Mouse (Mus musculus): ENCODE measurements at regions not wholly inside any gene's neighbourhood (a gene's known extent, or its start where the extent isn't known, plus 50 kb on each side); places are given as distances from the start of the nearest gene placed in this dataset.

DNA sequence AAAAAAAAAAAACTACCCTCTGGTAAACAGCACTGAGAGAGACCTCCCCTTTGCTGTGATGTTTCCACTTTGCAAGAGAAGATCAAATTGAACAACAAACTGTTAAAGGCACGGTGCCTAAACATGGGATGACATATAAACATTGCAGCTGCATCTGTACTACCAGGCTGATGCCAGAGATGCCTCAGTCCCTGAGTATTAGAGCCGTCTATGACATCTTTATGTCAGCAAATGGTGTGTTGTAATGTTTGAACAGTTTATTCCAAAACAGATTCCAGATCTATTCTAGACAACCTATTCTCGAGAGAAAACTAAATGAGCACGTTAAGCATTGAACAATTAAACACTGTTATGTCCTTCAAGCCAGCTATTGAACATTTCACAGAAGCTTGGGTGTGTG is 381.8 kb upstream of the Npvf start:
- DNase-seq (ENCODE audit: extremely low spot score in 1 of 2, low spot score in 1 of 2), result no peak

DNA sequence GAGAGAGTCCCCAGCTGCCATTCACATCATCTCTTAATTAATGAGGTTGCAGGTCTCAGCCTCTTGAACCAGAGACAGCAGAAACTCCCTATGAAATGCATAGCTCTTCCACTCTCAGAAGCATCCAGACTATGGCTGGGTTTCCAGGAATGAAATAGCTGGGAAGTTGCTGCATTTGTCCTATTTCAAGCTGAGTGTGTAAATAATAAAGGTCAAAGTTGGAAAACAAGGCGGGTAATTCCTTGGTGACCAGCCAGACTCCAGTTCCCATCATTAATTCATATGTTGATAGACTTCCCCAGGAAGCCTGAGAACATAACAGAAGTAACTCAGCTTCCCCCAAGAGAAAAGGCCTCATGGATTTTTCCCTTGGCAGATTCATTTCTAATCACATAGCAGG is 382.3 kb upstream of the Npvf start:
- DNase-seq (ENCODE audit: extremely low spot score in 1 of 2, low spot score in 1 of 2), result no peak

DNA sequence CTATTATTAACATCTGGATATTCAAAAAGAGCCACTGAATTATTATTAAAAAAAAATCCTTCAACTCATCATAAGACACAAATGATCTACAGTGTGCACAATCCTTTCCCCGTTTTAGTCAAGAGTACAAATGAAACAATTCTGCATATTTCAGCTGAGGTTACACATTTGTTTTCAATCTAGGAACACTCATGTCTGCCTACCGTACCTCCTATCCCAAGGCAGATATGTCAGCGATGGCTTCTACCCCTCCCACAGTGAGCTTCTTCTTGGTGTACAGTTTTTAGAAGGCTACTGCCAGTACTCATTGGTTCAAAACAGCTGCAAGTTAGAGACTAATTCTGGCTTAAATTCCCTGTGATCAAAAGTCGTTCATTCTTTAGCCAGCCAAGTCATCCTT is 382.7 kb upstream of the Npvf start:
- DNase-seq (ENCODE audit: extremely low spot score in 1 of 2, low spot score in 1 of 2), result no peak

DNA sequence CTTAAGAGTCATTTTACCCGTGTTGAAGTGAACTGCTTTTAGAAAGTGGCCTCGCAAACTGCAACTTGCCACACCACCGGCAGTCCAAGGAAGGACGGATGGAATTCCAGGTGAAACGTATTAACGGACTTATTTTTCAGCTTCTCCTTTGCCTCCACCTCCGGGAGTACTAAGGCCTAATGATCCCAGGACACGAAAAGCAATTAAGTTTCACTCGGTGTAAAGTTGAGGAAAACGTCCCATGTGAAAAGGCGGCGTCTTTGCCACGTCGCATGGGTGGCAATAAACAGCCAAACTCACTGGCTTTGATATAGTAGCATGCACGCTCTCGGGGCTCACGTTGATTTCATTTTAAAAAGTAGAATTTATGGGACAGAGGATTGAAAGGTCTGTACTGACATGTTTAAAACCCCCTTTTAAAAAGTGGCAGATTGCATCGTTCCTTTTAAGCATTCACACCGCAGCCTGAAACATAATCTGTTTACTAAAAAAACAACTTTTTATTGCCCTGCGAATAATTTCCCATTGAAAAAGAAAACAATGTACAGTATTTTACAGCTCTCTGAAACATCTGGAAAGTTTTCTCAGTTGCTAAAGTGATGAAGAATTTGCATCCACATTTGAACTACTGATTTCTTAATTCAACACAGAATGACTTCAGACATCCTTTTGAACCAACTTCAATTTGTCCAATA is 385.4 kb upstream of the Npvf start:
- no peak for DNase-seq (ENCODE audit: extremely low spot score in 1 of 2, low spot score in 1 of 2)

DNA sequence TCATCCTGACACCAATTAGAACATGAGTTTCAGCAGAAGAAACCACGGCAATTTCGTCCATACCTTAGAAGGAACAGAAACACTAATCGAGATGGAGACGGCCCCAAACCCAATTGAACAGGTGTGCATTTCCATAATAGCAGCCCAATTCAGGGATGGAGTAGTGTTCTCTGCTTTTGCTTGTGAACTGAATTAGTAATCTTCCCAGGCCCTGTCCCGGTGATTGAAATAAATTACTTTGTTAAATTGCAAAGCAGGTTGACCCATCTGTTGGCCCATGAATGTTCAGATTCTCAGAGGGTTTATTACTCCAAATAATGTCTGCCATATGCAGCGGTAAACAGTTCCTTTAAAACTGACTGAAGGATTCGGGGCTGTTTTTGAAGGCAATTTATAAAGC is 388.5 kb upstream of the Nfe2l3 start:
- DNase-seq (ENCODE audit: extremely low spot score in 1 of 2, low spot score in 1 of 2), result no peak

DNA sequence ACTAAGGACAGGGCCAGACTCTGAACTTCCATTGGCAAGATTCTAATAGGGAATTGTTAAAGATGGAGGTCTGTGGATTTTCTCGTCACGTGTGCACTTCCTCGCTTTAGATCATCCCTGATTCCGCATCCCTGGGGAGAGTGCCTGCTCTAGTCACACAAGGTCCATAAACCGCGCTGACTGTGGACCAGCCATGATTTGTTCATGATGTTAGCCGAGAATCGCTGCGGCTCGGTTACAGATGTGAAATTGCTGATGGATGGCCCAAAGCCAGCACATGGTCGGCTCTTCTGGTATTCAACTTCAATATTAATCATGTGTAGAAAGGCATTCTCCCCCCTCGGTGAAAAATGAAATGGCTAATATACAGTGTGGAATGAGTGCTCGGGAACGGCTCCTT is 387.6 kb upstream of the Nfe2l3 start:
- no peak for DNase-seq (ENCODE audit: extremely low spot score in 1 of 2, low spot score in 1 of 2)

DNA sequence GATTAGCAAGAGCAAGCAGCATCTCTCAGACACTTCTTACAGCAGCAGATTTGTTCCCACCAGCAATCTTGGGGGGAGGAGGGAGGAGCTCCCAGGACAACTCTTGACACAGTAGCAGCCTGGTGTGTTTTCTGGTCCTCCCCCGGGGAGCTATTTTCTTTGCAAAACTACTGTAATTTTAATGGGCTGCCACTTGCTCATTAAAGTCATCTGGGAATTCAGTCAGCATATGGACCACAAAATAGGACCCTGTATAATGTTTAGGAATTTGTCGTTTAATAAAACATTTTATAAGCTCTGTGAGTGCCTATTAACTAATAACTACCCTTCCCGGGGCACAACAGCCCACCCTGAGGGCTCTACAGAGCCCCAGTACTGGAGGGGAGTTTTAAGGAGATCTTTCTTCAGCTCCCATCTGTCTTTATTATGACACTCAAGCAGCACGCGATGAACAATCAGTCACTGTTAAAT is 380.0 kb upstream of the Nfe2l3 start:
- DNase-seq (ENCODE audit: extremely low spot score in 1 of 2, low spot score in 1 of 2), result no peak

DNA sequence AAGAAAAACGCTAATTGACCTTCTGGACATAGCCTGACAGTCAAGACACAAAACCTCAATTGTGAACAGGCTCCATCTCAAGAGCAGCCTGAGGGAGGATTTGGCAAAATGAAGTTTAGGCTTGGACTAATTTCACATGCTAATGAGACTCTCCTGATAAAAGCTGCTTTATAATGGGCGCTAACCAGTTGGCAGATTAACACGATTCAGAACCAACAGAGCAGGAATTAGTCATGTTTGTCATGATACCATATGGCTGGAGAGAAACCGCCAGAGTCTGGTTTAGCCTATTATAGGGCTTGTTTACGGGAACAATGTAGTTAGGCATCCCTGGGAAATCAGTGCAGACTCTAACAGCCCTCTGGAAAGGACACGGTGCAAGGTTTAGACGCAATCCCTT is 375.2 kb upstream of the Nfe2l3 start:
- peak in 1 of 2 experiments; percentile 47 for DNase-seq (ENCODE audit: extremely low spot score in 1 of 2, low spot score in 1 of 2)

DNA sequence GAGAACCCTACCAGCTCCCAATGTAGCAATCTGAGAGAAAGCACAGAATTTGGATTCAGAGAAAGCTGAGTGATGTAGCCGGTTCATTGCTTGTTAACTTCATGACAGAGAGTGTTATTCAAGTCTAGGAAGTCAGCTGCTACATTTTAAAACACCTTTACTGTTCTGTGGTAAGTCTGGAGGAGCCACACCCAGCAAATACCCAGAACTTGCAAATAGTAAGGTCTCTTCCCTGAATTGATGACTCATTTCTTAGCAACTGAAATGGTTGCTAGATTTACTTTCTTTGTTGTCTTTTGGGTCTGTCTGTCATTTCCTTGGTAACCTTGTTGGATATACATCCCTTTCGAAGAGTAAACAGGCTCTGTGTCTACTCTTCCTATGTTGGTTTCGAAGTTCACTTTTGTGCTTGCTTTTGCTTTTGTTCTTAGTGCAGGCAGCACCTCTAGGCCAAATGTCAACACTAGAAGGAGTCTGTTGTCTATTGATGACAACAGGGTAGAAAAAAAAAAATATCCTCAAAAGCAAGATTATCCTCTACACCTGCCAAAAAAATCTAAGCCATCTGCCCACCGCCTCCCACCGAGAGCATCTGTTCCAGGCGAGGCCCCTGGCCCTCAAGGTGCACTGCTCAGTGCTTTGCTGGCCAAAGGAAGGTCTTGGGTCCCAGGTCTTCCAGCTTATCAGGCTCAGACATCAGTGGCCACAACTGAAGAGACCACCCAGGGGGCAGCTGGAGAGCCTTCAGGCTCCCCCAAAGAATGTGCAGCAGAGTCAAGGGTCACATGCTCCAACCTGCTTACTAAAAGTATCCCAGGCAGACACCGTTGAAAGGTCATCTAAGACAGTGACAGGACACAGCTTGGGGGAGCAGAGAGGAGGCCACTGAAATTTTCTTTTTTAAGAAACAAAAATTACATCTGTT is 372.3 kb upstream of the Nfe2l3 start:
- DNase-seq (ENCODE audit: extremely low spot score in 1 of 2, low spot score in 1 of 2), result no peak

DNA sequence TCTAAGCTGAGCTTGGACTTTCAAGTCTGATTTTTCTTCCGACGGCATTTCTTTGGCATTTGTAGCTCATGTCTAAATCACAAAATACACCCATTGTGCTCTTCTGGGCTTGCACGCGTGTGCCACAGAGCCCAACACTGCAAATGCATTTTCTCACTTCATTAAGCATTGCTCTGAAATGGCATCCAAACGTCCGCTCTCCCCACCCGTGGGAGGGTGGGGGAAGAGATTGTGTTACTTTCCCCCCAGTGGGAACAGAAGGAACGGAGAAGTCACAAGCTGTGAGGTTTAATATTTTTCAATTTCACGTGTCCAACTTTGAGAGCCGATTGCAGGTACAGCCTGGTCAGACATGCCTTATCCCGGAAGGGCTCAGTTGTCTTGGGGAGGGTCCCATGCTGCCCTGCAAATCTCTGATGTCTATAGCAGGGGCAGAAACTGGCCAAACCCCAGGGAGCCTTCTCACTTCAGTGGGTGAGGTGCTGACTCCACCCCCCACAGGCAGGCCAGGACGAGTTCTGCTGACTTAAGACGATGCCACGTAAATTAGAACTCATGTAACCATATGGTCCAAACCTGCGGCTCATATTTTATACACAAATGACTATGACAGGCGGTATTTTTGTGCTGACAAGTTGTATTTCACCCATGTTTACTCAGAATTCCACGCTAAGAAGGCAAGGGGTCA is 371.5 kb upstream of the Nfe2l3 start:
- no peak for DNase-seq (ENCODE audit: extremely low spot score in 1 of 2, low spot score in 1 of 2)

DNA sequence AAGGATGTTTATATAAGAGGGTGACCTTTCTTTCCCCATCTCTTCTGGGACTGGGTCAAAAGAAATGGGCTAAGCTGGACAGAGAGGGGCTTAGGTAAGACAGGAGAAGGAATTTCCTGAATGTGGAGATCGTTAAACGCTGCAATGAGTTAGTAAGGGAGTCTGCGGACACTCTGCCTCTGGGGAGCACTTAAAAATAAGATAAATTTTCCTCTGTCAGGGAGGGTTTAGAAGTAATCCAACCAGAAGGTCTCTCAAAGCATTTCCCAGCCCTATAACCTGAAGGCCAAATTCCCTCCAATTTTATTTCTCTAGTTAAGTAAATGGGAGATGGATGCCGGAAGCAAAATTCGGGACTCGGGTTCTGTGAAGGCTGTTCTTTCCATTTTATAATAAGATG is 367.3 kb upstream of the Nfe2l3 start:
- no peak for DNase-seq (ENCODE audit: extremely low spot score in 1 of 2, low spot score in 1 of 2)

DNA sequence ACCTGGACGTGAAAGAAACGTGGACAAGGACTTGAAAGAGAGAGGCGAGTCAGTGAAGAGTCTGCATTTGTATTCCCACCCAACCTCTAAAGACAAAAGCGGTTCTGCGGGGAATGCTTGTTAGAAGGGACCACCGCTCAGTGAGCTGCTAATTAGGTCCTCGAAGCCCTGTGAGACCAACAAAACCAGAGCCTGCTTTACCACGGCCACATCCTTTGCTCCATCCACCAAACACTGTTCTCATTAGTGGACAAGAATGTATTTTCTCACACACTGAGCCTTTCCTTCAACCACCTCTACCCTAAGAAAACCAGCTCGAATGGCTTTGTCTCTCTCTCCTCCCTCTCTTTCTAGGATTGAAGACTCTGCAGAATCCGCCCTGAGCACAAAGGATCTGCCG is 365.1 kb upstream of the Nfe2l3 start:
- DNase-seq (ENCODE audit: extremely low spot score in 1 of 2, low spot score in 1 of 2), result no peak

DNA sequence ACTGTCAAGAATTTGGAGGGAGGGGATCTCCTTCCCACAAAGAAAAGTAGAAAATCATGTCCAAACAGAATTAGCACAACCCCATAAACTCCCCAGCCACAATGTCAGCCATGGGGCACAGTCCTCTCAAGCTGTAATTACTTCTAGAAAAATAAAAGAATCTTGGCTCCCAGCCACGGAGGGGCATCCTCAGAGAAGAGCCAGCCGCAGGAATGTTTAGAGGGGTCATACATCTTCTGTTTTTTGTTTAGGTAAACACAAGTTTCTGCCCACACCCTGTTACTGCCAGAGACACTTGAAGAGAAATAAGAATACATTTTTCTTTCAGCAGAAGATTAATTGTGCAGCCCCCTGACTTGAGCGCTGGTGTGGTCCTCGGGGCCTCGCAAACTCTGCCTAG is 362.5 kb upstream of the Nfe2l3 start:
- no peak for DNase-seq (ENCODE audit: extremely low spot score in 1 of 2, low spot score in 1 of 2)

DNA sequence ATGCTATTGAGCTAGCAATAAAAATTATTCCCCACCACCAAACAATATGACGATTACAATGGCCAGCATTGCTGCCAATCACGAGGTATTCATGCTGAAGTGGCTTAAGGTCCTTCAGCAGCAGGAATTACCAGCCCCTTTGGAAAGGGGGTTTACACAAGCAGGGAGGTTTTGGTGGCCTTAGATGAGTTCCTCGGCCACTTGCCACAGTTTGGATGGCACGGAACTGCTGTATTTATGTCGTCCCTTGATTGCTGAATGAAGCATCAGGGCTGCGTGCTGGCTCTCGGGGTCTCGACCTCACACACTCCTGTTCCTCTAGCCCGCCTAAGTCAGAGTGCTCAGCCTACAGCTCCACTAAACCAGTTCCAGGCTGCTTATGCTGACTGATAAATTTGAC is 361.2 kb upstream of the Nfe2l3 start:
- DNase-seq (ENCODE audit: extremely low spot score in 1 of 2, low spot score in 1 of 2), result no peak

DNA sequence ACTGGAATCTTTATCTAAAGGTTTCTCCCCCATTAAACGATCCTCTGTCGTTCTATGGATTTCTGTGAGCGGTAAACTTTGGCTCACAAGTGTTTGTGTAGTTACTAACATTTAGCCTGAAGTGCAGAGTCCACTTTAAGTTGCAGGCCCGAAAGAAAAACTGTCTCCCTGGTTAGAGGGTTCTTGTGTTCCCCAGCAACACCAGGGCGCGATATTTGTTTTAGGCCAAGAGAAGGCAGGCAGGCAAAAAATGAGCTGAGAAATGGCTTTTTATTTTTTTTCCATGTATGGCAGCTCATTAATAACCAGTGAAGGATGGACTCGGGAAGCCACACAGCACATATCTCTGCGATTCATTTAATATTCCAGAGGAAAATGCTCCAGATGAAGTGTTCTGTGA is 357.4 kb upstream of the Nfe2l3 start:
- no peak for DNase-seq (ENCODE audit: extremely low spot score in 1 of 2, low spot score in 1 of 2)

DNA sequence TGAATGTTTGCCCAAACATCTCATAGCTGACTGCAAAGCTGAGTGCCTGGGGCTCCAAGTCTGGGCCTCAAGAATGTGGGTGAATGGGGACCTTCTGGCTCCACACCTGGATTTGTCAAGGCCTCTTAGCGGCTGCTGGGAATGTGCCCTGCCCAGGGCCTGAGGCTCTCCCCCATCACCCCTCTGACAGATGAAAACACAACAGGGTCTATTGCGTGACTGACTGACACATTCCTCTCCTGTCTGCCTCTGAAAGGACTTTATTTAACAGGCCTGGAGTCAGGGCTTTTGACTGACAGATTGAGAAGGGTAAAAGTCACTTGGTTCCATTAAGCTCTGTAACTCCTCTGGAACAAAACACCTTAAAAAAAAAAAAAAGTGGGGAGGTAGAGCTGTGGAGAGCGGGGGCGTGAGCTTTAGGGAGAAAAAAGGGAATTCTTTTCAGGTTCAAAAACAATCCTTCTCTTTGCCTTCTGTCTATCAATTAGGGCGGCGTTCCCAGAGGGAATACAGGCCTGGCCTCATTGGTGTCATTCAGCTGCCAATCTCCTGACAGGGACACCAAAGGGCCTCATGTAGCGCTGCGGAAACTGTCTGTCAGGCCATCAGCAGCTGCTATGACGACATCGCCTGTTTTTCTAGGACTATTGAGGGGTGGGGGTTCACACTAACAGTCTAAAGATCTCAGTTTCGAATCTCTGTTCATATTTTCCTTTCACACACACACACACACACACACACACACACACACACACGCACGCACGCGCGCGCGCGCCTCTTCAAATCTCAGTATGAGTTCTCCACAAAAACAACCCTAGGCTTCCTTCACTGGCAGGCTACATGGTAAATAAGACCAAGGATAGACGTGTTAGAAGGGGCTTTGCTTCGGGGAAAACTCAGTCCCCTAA is 355.4 kb upstream of the Nfe2l3 start:
- DNase-seq (ENCODE audit: extremely low spot score in 1 of 2, low spot score in 1 of 2), result no peak

DNA sequence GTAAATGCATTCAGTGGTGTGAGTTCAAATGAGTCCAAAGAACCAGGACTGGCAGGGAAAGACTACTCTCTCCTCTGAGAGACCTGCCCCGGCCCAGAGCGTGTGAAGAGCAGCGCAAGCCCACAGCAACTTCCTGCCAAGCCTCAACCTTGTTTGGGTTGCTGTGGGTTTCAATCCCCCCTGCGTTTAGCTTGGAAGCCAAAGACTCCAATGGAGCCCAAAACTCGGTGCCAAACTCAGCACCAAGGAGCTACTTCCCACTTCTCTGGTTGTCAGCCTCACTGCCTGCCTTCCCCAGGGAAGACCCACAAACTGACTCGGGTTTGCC is 354.7 kb upstream of the Nfe2l3 start:
- DNase-seq (ENCODE audit: extremely low spot score in 1 of 2, low spot score in 1 of 2), result no peak

DNA sequence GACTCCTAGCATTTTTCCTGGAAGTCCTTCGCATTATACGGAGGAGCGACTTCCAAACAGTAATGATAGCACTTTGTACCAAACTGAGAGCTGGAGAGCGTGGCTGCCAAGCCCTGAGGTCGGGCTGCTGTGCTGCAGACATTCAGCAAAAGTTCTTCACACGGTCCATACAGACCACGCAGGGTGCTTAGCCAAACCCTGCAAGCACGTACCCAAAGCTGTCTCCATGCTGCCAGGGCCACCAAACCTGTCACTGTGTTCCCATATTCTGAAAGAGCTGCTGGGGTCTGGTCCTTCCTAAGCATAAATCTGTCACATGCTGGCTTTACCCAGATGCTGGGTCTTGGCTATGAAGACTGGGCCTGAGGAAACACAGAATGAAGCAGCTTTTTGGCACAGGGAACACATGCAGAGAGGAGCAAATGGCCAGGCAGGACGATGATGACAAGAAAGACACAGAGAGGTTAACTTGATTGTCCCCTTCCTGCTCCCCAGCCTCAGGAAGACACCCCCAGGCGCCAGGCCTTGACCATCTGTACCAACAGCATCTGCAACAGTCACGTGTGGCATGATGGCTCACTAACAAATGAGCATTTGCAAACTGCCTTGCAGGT is 354.0 kb upstream of the Nfe2l3 start:
- no peak for DNase-seq (ENCODE audit: extremely low spot score in 1 of 2, low spot score in 1 of 2)

DNA sequence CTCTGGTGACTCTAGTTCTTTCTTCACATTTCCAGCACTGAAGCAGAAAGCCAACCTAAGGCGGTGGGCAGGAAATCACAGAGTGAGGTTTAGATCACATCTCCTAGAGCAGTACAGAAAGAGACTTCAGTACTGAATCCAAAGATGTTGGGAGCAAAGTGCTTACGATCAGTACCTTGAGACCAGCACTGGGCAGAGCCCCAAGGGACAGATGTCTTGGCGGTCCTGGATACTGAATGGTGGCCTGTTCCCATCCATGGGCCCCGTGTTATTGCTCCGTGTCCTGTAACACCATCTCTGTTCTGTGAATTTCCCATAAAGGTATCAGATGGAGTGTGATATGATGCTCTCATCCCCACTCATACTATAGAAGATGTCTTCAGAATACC is 353.5 kb upstream of the Nfe2l3 start:
- no peak for DNase-seq (ENCODE audit: extremely low spot score in 1 of 2, low spot score in 1 of 2)

DNA sequence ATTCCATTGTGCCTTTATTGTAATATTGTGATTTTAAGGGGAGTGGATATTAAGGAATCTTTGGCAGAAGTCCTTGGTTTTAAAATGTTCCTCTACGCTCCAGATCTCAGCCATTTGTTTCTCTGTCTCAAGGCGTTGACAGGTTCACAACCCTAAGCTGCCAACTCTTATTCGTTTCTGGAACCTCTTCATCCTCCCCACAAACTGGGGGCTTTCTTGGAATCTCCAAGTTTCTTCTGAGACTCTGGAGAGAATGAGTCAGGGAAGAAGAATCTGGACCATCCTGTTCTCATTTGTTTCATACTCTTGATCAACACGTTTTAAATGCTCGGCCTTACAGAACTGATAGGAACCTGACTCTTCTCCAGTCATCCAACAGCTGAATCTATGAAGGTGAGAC is 351.4 kb upstream of the Nfe2l3 start:
- no peak for DNase-seq (ENCODE audit: extremely low spot score in 1 of 2, low spot score in 1 of 2)
